Mouse (Mus musculus): ENCODE data around the gene C1ql4.
A peak's percentile ranks its signal among the peaks of the same experiment; 100 is the strongest.
"Not testable (repeated sequence)": the region's sequence is repeated elsewhere in the genome, so short reads cannot be mapped to it uniquely, and the experiment has no call there.

C1ql4 gene

GRCm38 (mm10) chr15:99074600-99075333 is 12.8 kb downstream of the C1ql4 start:
- DNase-seq (ENCODE audit: low read depth, low spot score) = peak; percentile 99

GRCm38 (mm10) chr15:99074019-99074599 is 13.5 kb downstream of the C1ql4 start, which contains the start of gene Troap:
Gene Troap (plus strand): TSS chr15:99074575.
- DNase-seq (ENCODE audit: low read depth, low spot score) = no peak

GRCm38 (mm10) chr15:99071988-99072387 is 15.6 kb downstream of the C1ql4 start:
- DNase-seq (ENCODE audit: low read depth, low spot score) = no peak

- no peak for DNase-seq (ENCODE audit: low read depth, low spot score)
Measured at GRCm38 (mm10) chr15:99065557-99066165, 22.0 kb downstream of the C1ql4 start.

GRCm38 (mm10) chr15:99056332-99056731 is 31.3 kb downstream of the C1ql4 start:
- peak; percentile 22 for DNase-seq (ENCODE audit: low read depth, low spot score)

GRCm38 (mm10) chr15:99055511-99055961 is 32.1 kb downstream of the C1ql4 start:
- DNase-seq (ENCODE audit: low read depth, low spot score) = peak; percentile 45

GRCm38 (mm10) chr15:99055040-99055439 is 32.6 kb downstream of the C1ql4 start, which contains the start of gene Prph:
Gene Prph (plus strand): TSS chr15:99055174.
- no peak for DNase-seq (ENCODE audit: low read depth, low spot score)

- no peak for DNase-seq (ENCODE audit: low read depth, low spot score)
Measured at GRCm38 (mm10) chr15:99053373-99053772, 34.2 kb downstream of the C1ql4 start.

- peak; percentile 82 for DNase-seq (ENCODE audit: low read depth, low spot score)
Measured at GRCm38 (mm10) chr15:99049473-99050253, 38.0 kb downstream of the C1ql4 start.

- DNase-seq (ENCODE audit: low read depth, low spot score) = not testable (repeated sequence)
Measured at GRCm38 (mm10) chr15:99045734-99046133, 41.9 kb downstream of the C1ql4 start.

GRCm38 (mm10) chr15:99044854-99045253 is 42.8 kb downstream of the C1ql4 start:
- peak; percentile 18 for DNase-seq (ENCODE audit: low read depth, low spot score)

GRCm38 (mm10) chr15:99042334-99042733 is 45.3 kb downstream of the C1ql4 start:
- DNase-seq (ENCODE audit: low read depth, low spot score) = no peak

GRCm38 (mm10) chr15:99040920-99041856 is 46.4 kb downstream of the C1ql4 start:
- no peak for DNase-seq (ENCODE audit: low read depth, low spot score)

- DNase-seq (ENCODE audit: low read depth, low spot score) = no peak
Measured at GRCm38 (mm10) chr15:99039996-99040919, 47.4 kb downstream of the C1ql4 start.

- no peak for DNase-seq (ENCODE audit: low read depth, low spot score)
Measured at GRCm38 (mm10) chr15:99039306-99039705, 48.3 kb downstream of the C1ql4 start.

GRCm38 (mm10) chr15:99038797-99039196 is 48.8 kb downstream of the C1ql4 start:
- no peak for DNase-seq (ENCODE audit: low read depth, low spot score)

- DNase-seq (ENCODE audit: low read depth, low spot score) = no peak
Measured at GRCm38 (mm10) chr15:99038025-99038424, 49.6 kb downstream of the C1ql4 start.

- DNase-seq (ENCODE audit: low read depth, low spot score) = no peak
Measured at GRCm38 (mm10) chr15:99036249-99036905, 51.2 kb downstream of the C1ql4 start.

GRCm38 (mm10) chr15:99035431-99035830 is 52.2 kb downstream of the C1ql4 start:
- DNase-seq (ENCODE audit: low read depth, low spot score) = peak; percentile 69
